Mouse (Mus musculus): ENCODE measurements around the gene Aoc3. TPM values are rescaled to one million over a fixed set of nuclear protein-coding genes. Genes with fewer than 3 reads are reported as not detected.

Gene Aoc3
- polyA plus RNA-seq, 1 experiment = 6.6 TPM

GRCm38 (mm10) chr11:101300881-101301280, 29.5 kb upstream of the Aoc3 start:
- Histone ChIP-seq H3K36me3 (ENCODE audit: control insufficient read depth, insufficient read depth, low read length) (peaks cover 31% of the 10 kb centered on the region), H3K4me1 (ENCODE audit: control insufficient read depth, insufficient read depth, insufficient read length, low read length) (peaks cover 14% of the 10 kb centered on the region), H3K27ac (ENCODE audit: insufficient read depth, low read depth, low read length) (no peak overlapping the region), H3K27me3 (ENCODE audit: control insufficient read depth, insufficient read depth, low read length) (no peaks in the 10 kb centered on the region), H3K4me3 (ENCODE audit: low read depth, low read length) (peak overlapping the region; percentile 98; the same call in 1 of the 2 replicates)
- WGBS = 52% methylated on average over 7 of the region's 7 CpGs
- TF ChIP-seq CTCF (IDR thresholded peaks at IDR 0.05; ENCODE audit: extremely low read depth, insufficient read length, insufficient replicate concordance, low read depth, low read length) (peak; percentile 32; the same call in 1 of the 2 replicates), POLR2A (IDR thresholded peaks at IDR 0.05; ENCODE audit: low read depth, low read length) (no peak)

- 4% methylated on average over 26 of the region's 26 CpGs for WGBS
- Histone ChIP-seq H3K36me3 (ENCODE audit: control insufficient read depth, insufficient read depth, low read length) (peaks cover 26% of the 10 kb centered on the region), H3K27me3 (ENCODE audit: control insufficient read depth, insufficient read depth, low read length) (no peaks in the 10 kb centered on the region), H3K4me1 (ENCODE audit: control insufficient read depth, insufficient read depth, insufficient read length, low read length) (peaks cover 14% of the 10 kb centered on the region), H3K4me3 (ENCODE audit: low read depth, low read length) (peak overlapping the region; percentile 98), H3K27ac (ENCODE audit: insufficient read depth, low read depth, low read length) (peak overlapping the region; percentile 46)
- no peak for TF ChIP-seq CTCF (IDR thresholded peaks at IDR 0.05; ENCODE audit: extremely low read depth, insufficient read length, insufficient replicate concordance, low read depth, low read length)
- no peak for TF ChIP-seq POLR2A (IDR thresholded peaks at IDR 0.05; ENCODE audit: low read depth, low read length)
These were observed 29.0 kb upstream of the Aoc3 start for GRCm38 (mm10) chr11:101301299-101302003.

GRCm38 (mm10) chr11:101302004-101302798, 28.2 kb upstream of the Aoc3 start, which contains the start of gene Becn1:
Gene Becn1, minus strand, starts transcription at chr11:101302286.
- TF ChIP-seq POLR2A (IDR thresholded peaks at IDR 0.05; ENCODE audit: low read depth, low read length) = peak; percentile 67; the same call in 1 of the 2 replicates
- TF ChIP-seq CTCF (IDR thresholded peaks at IDR 0.05; ENCODE audit: extremely low read depth, insufficient read length, insufficient replicate concordance, low read depth, low read length) = peak; percentile 82; the same call in 1 of the 2 replicates
- WGBS = 5% methylated on average over 39 of the region's 39 CpGs
- peaks cover 22% of the 10 kb centered on the region for H3K36me3 ChIP-seq (ENCODE audit: control insufficient read depth, insufficient read depth, low read length)
- H3K27ac ChIP-seq (ENCODE audit: insufficient read depth, low read depth, low read length) = peak within 1 kb of the TSS; percentile 96
- peak within 1 kb of the TSS; percentile 98 for H3K4me3 ChIP-seq (ENCODE audit: low read depth, low read length)
- H3K4me1 ChIP-seq (ENCODE audit: control insufficient read depth, insufficient read depth, insufficient read length, low read length) = peaks cover 14% of the 10 kb centered on the region
- H3K27me3 ChIP-seq (ENCODE audit: control insufficient read depth, insufficient read depth, low read length) = no peaks in the 10 kb centered on the region

- no peak overlapping the region for H3K4me3 ChIP-seq (ENCODE audit: low read depth, low read length)
- H3K27ac ChIP-seq (ENCODE audit: insufficient read depth, low read depth, low read length) = no peak overlapping the region
- H3K27me3 ChIP-seq (ENCODE audit: control insufficient read depth, insufficient read depth, low read length) = no peaks in the 10 kb centered on the region
- peaks cover 7% of the 10 kb centered on the region; the same call in 1 of the 2 replicates for H3K4me1 ChIP-seq (ENCODE audit: control insufficient read depth, insufficient read depth, insufficient read length, low read length)
- 16% methylated on average over 5 of the region's 5 CpGs for WGBS
- no peaks in the 10 kb centered on the region for H3K36me3 ChIP-seq (ENCODE audit: control insufficient read depth, insufficient read depth, low read length)
- TF ChIP-seq POLR2A (IDR thresholded peaks at IDR 0.05; ENCODE audit: low read depth, low read length) (no peak), CTCF (IDR thresholded peaks at IDR 0.05; ENCODE audit: extremely low read depth, insufficient read length, insufficient replicate concordance, low read depth, low read length) (no peak)
These were observed 22.7 kb upstream of the Aoc3 start for GRCm38 (mm10) chr11:101307744-101308143.

GRCm38 (mm10) chr11:101311083-101311482, 19.3 kb upstream of the Aoc3 start:
- H3K4me3 ChIP-seq (ENCODE audit: low read depth, low read length) = no peak overlapping the region
- no peaks in the 10 kb centered on the region; the same call in 1 of the 2 replicates for H3K4me1 ChIP-seq (ENCODE audit: control insufficient read depth, insufficient read depth, insufficient read length, low read length)
- H3K27me3 ChIP-seq (ENCODE audit: control insufficient read depth, insufficient read depth, low read length) = no peaks in the 10 kb centered on the region
- WGBS = 78% methylated on average over 3 of the region's 3 CpGs
- TF ChIP-seq POLR2A (IDR thresholded peaks at IDR 0.05; ENCODE audit: low read depth, low read length) (no peak), CTCF (IDR thresholded peaks at IDR 0.05; ENCODE audit: extremely low read depth, insufficient read length, insufficient replicate concordance, low read depth, low read length) (no peak)
- no peaks in the 10 kb centered on the region for H3K36me3 ChIP-seq (ENCODE audit: control insufficient read depth, insufficient read depth, low read length)
- H3K27ac ChIP-seq (ENCODE audit: insufficient read depth, low read depth, low read length) = no peak overlapping the region

- peaks cover 2% of the 10 kb centered on the region for H3K4me1 ChIP-seq (ENCODE audit: control insufficient read depth, insufficient read depth, insufficient read length, low read length)
- H3K4me3 ChIP-seq (ENCODE audit: low read depth, low read length) = no peak overlapping the region
- H3K27me3 ChIP-seq (ENCODE audit: control insufficient read depth, insufficient read depth, low read length) = no peaks in the 10 kb centered on the region
- H3K27ac ChIP-seq (ENCODE audit: insufficient read depth, low read depth, low read length) = no peak overlapping the region
- WGBS = 10% methylated on average over 3 of the region's 3 CpGs
- TF ChIP-seq CTCF (IDR thresholded peaks at IDR 0.05; ENCODE audit: extremely low read depth, insufficient read length, insufficient replicate concordance, low read depth, low read length) = no peak
- no peak for TF ChIP-seq POLR2A (IDR thresholded peaks at IDR 0.05; ENCODE audit: low read depth, low read length)
- H3K36me3 ChIP-seq (ENCODE audit: control insufficient read depth, insufficient read depth, low read length) = no peaks in the 10 kb centered on the region
These were observed 18.3 kb upstream of the Aoc3 start for GRCm38 (mm10) chr11:101312150-101312549.

GRCm38 (mm10) chr11:101314567-101314966, 15.8 kb upstream of the Aoc3 start:
- Histone ChIP-seq H3K27me3 (ENCODE audit: control insufficient read depth, insufficient read depth, low read length) (no peaks in the 10 kb centered on the region), H3K4me1 (ENCODE audit: control insufficient read depth, insufficient read depth, insufficient read length, low read length) (peaks cover 2% of the 10 kb centered on the region), H3K4me3 (ENCODE audit: low read depth, low read length) (no peak overlapping the region), H3K27ac (ENCODE audit: insufficient read depth, low read depth, low read length) (no peak overlapping the region), H3K36me3 (ENCODE audit: control insufficient read depth, insufficient read depth, low read length) (peaks cover 9% of the 10 kb centered on the region)
- no peak for TF ChIP-seq CTCF (IDR thresholded peaks at IDR 0.05; ENCODE audit: extremely low read depth, insufficient read length, insufficient replicate concordance, low read depth, low read length)
- no peak for TF ChIP-seq POLR2A (IDR thresholded peaks at IDR 0.05; ENCODE audit: low read depth, low read length)
- WGBS = 95% methylated on average over 1 of the region's 1 CpGs
